Mouse (Mus musculus) hindbrain, embryonic 11.5 days (tissue): ENCODE measurements around the gene Gbp7. TPM values are rescaled to one million over a fixed set of nuclear protein-coding genes. Genes with fewer than 3 reads are reported as not detected.
"Not testable (repeated sequence)": the region's sequence is repeated elsewhere in the genome, so short reads cannot be mapped to it uniquely, and the experiment has no call there.

Source experiments
- ATAC-seq: fragments of 200-750 bp; cut with Nextera tagmentation; 2 replicates; pipeline ENCODE4 v1.8.0; 2017; ENCODE audit warnings: mild to moderate bottlenecking, moderate TSS enrichment, moderate library complexity; ENCODE audit not compliant: low FRiP score
- DNase-seq: peaks from one replicate; pipeline ENCODE4 v3.0.0-alpha.2; 2015; ENCODE audit warnings: low spot score
- H3K27ac ChIP-seq: fragments of 300-500 bp; sonication (generic); 2 replicates; pipeline ENCODE4 v1.5.1; 2014; ENCODE audit warnings: mild to moderate bottlenecking, low read depth, low read length
- H3K27me3 ChIP-seq: fragments of 300-500 bp; sonication (generic); 2 replicates; pipeline ENCODE4 v1.6.1; 2014; ENCODE audit warnings: mild to moderate bottlenecking, low read length, moderate library complexity, mixed read lengths; ENCODE audit not compliant: control insufficient read depth, insufficient read depth
- H3K36me3 ChIP-seq: fragments of 300-500 bp; sonication (generic); 2 replicates; pipeline ENCODE4 v1.6.1; 2014; ENCODE audit warnings: mild to moderate bottlenecking, low read length, moderate library complexity, mixed read lengths; ENCODE audit not compliant: control insufficient read depth, insufficient read depth
- H3K4me1 ChIP-seq: fragments of 300-500 bp; sonication (generic); replicated peaks from 2 replicates; pipeline ENCODE4 v1.6.1; 2014; ENCODE audit warnings: low read length, mixed read lengths; ENCODE audit not compliant: control insufficient read depth, insufficient read depth
- H3K4me2 ChIP-seq: fragments of 300-500 bp; sonication (generic); replicated peaks from 2 replicates; pipeline ENCODE4 v1.6.1; 2014; ENCODE audit warnings: mild to moderate bottlenecking, low read depth, low read length
- H3K4me3 ChIP-seq: fragments of 300-500 bp; sonication (generic); 2 replicates; pipeline ENCODE4 v1.5.1; 2014; ENCODE audit warnings: low read depth, low read length
- H3K9ac ChIP-seq: fragments of 300-500 bp; sonication (generic); 2 replicates; pipeline ENCODE4 v1.6.1; 2014; ENCODE audit warnings: low read depth, low read length
- H3K9me3 ChIP-seq: fragments of 300-500 bp; sonication (generic); 2 replicates; pipeline ENCODE4 v1.6.1; 2016; ENCODE audit warnings: low read length; ENCODE audit not compliant: control insufficient read depth
- WGBS: fragments of 180-500 bp; shearing (Covaris S2); extraction: QIAGEN DNeasy Blood & Tissue Kit; methylation state at CpG from one replicate; pipeline ENCODE4 v1.1.7; 2014; 5-methylcytosine and 5-hydroxymethylcytosine counted together
- polyA plus RNA-seq: library from polyadenylated mRNA; unstranded; fragments of >200 nt; fragmentation: Nextera tagmentation; extraction: Ambion mirVana; gene quantifications from 2 replicates; pipeline ENCODE4 v1.2.1, GENCODE M21; 2014

Gbp7 gene
- polyA plus RNA-seq, 1 experiment from 2014 or later = 1.5 TPM

- ATAC-seq (peak; percentile 35; the same call in 1 of the 2 replicates), DNase-seq (no peak)
- Histone ChIP-seq H3K9me3 (no peaks in the 10 kb centered on the region), H3K4me3 (no peak overlapping the region), H3K36me3 (no peaks in the 10 kb centered on the region), H3K27me3 (no peaks in the 10 kb centered on the region), H3K9ac (no peak overlapping the region), H3K27ac (no peak overlapping the region), H3K4me1 (no peaks in the 10 kb centered on the region), H3K4me2 (no peak overlapping the region)
- WGBS = 87% methylated on average over 11 of the region's 11 CpGs
Measured at GRCm38 (mm10) chr3:142555623-142556022, 25.5 kb downstream of the Gbp7 start.

DNA sequence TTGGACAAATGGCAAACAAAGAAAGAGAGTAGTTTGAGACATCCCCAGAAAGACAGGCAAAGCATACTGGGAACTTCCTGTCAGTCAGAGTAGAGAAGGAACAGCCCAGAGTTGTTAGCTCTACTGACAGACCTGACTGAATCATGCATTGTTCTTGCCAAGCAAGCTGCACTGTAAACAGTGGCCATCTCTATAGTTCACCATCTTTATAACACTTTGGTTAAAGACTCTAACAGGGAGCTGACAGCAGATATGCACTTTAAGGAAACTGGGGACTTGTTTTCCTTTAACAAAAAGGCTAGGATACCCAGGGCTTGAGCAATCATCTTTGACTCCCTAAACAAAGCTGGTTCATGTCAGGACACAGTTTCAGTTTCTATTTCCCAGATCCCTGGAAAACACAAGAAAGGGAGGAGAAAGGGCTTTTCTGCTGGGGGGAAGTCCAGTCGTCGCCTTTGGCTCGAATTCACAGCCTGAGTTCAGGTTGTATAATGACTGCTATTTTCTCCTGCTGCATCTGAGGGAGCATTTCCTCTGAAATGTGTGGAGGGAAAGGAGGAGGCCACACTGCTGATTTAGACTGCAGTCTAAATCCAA lies 29.6 kb downstream of the Gbp7 start, which contains the start of gene Gbp3:
Gene Gbp3, plus strand, starts transcription at position 395 of the 597 bp plus-strand sequence.
- 45% methylated on average over 3 of the region's 3 CpGs for WGBS
- ATAC-seq (no peak), DNase-seq (no peak)
- H3K36me3 ChIP-seq = no peaks in the 10 kb centered on the region
- no peaks in the 10 kb centered on the region for H3K27me3 ChIP-seq
- H3K9me3 ChIP-seq = no peaks in the 10 kb centered on the region
- 0 out of 2 replicates have a peak within 1 kb of the TSS, but pooled peaks have one; percentile 11 for H3K9ac ChIP-seq
- H3K27ac ChIP-seq = no peak within 1 kb of the TSS
- H3K4me2 ChIP-seq = peak within 1 kb of the TSS; percentile 23
- H3K4me3 ChIP-seq = peak within 1 kb of the TSS; percentile 10; the same call in 1 of the 2 replicates
- H3K4me1 ChIP-seq = no peaks in the 10 kb centered on the region

GRCm38 (mm10) chr3:142560296-142560948 lies 30.3 kb downstream of the Gbp7 start:
- no peaks in the 10 kb centered on the region for H3K36me3 ChIP-seq
- H3K4me2 ChIP-seq = peak overlapping the region; percentile 23
- peak overlapping the region; percentile 10; the same call in 1 of the 2 replicates for H3K4me3 ChIP-seq
- H3K9ac ChIP-seq = 0 out of 2 replicates have a peak overlapping the region, but pooled peaks have one; percentile 11
- H3K9me3 ChIP-seq = no peaks in the 10 kb centered on the region
- no peaks in the 10 kb centered on the region for H3K4me1 ChIP-seq
- no peaks in the 10 kb centered on the region for H3K27me3 ChIP-seq
- DNase-seq (peak; percentile 92), ATAC-seq (peak; percentile 90)
- 21% methylated on average over 12 of the region's 12 CpGs for WGBS
- no peak overlapping the region for H3K27ac ChIP-seq

DNA sequence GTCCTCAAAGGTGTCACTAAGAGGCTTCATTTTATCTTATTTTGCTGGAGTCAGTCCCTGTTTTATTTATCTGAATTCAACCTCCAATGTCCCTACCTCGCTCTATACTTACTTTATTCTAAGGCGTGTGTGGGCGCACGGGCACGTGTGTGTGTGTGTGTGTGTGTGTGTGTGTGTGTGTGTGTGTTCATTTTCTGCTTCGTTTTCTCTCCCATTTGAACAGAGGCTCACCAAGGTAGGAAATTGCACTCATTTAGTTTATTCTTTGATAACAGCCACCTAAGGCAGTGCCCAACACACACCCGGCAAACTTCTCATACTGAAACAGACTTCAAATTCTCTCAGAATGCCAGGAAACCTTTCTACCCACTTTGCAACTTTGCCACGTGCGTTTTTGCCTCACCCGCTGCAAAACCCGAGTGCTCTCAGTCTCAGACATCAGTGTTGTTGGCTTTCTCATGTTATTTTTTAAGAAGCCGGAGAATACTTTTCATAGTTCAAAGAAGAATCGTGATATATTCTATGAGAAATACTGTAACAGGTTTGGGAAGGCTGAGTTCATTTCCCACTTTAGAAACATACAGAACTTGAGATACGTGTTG lies 31.0 kb downstream of the Gbp7 start:
- no peaks in the 10 kb centered on the region for H3K9me3 ChIP-seq
- H3K27me3 ChIP-seq = no peaks in the 10 kb centered on the region
- no peak overlapping the region for H3K4me2 ChIP-seq
- no peaks in the 10 kb centered on the region for H3K36me3 ChIP-seq
- H3K9ac ChIP-seq = no peak overlapping the region
- H3K27ac ChIP-seq = no peak overlapping the region
- 89% methylated on average over 14 of the region's 14 CpGs for WGBS
- H3K4me3 ChIP-seq = no peak overlapping the region
- DNase-seq (no peak), ATAC-seq (peak; percentile 33; the same call in 1 of the 2 replicates)
- no peaks in the 10 kb centered on the region for H3K4me1 ChIP-seq

GRCm38 (mm10) chr3:142561666-142562065 lies 31.5 kb downstream of the Gbp7 start:
- DNase-seq = no peak
- no peak overlapping the region for H3K4me3 ChIP-seq
- no peaks in the 10 kb centered on the region for H3K4me1 ChIP-seq
- no peak overlapping the region for H3K9ac ChIP-seq
- H3K36me3 ChIP-seq = no peaks in the 10 kb centered on the region
- no peak overlapping the region for H3K4me2 ChIP-seq
- H3K27ac ChIP-seq = no peak overlapping the region
- ATAC-seq = no peak
- no peaks in the 10 kb centered on the region for H3K9me3 ChIP-seq
- no peaks in the 10 kb centered on the region for H3K27me3 ChIP-seq
- WGBS = 87% methylated on average over 7 of the region's 7 CpGs

DNA sequence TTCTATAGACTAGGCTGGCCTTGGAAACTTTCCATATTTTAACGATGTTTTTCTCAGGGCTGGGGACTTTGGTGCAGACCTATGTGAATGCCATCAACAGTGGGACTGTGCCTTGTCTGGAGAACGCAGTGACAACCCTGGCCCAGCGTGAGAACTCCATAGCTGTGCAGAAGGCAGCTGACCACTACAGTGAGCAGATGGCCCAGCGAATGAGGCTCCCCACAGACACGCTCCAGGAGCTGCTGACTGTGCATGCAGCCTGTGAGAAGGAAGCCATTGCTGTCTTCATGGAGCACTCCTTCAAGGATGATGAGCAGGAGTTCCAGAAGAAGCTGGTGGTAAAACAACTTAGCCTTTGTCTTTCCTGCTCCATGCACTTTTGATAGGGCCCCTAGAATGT lies 37.3 kb downstream of the Gbp7 start:
- H3K27me3 ChIP-seq, H3K9ac ChIP-seq: not testable (repeated sequence)
- WGBS = 79% methylated on average over 5 of the region's 5 CpGs

GRCm38 (mm10) chr3:142570738-142571137 lies 40.6 kb downstream of the Gbp7 start:
- no peak overlapping the region for H3K4me2 ChIP-seq
- H3K36me3 ChIP-seq = no peaks in the 10 kb centered on the region
- H3K9ac ChIP-seq = no peak overlapping the region
- DNase-seq (no peak), ATAC-seq (no peak)
- no peaks in the 10 kb centered on the region for H3K4me1 ChIP-seq
- H3K27ac ChIP-seq = no peak overlapping the region
- WGBS = 86% methylated on average over 4 of the region's 4 CpGs
- H3K9me3 ChIP-seq = no peaks in the 10 kb centered on the region
- H3K4me3 ChIP-seq = no peak overlapping the region
- H3K27me3 ChIP-seq = no peaks in the 10 kb centered on the region

More for the DNA sequence above, 37.3 kb downstream of the Gbp7 start:
- H3K27ac ChIP-seq, H3K36me3 ChIP-seq, H3K4me1 ChIP-seq, H3K4me3 ChIP-seq, ATAC-seq, DNase-seq, H3K4me2 ChIP-seq, H3K9me3 ChIP-seq: not testable (repeated sequence)

- H3K9me3 ChIP-seq = no peaks in the 10 kb centered on the region
- no peaks in the 10 kb centered on the region for H3K4me1 ChIP-seq
- H3K4me3 ChIP-seq = no peak overlapping the region
- DNase-seq = no peak
- no peaks in the 10 kb centered on the region for H3K27me3 ChIP-seq
- H3K27ac ChIP-seq = no peak overlapping the region
- ATAC-seq = no peak
- WGBS = 85% methylated on average over 3 of the region's 3 CpGs
- H3K36me3 ChIP-seq = no peaks in the 10 kb centered on the region
- H3K9ac ChIP-seq = no peak overlapping the region
- no peak overlapping the region for H3K4me2 ChIP-seq
Measured at GRCm38 (mm10) chr3:142577108-142577507, 47.0 kb downstream of the Gbp7 start.
